Mouse (Mus musculus) adrenal gland, adult 18-20 months (tissue): Measurements from ENCODE around the gene Midn. TPM values are rescaled to one million over a fixed set of nuclear protein-coding genes. Genes with fewer than 3 reads are reported as not detected.
A peak's percentile ranks its signal among the peaks of the same experiment; 100 is the strongest.

ENCODE experiments used
- DNase-seq, 2 experiments: peaks; one replicate each; pipeline ENCODE4 v3.0.0; 2021 to 2022; ENCODE audit warnings: low spot score in 2 of 2
- total RNA-seq, 2 experiments: library from RNA; stranded (reverse); gene quantifications; 1 replicate in 1 of 2; 2 replicates in 1 of 2; pipeline ENCODE4 v1.2.3; 2021

Gene Midn
- total RNA-seq, 2 experiments from 2014 or later = 64.8 to 82.0 TPM

DNA sequence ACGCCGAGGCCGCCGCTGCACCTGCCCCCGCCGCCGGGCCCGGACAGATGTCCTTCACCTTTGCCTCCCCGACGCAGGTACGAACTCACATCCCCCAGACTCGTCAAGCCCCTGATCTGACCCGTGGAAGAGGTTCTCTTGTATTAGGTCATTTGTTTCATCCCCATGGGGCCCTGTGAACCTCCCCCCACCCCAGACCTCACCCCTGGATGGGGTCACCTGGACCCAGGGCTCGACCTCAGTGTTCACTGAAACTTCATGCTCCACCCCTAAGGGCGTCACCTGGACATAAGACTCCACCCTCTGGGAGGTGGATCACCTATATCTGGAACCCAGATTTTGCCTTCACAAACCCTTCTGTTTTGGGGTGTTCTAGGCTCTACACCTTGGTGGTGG lies 5.5 kb upstream of the Midn start:
- DNase-seq = peak in 1 of 2 experiments; percentile 56

DNA sequence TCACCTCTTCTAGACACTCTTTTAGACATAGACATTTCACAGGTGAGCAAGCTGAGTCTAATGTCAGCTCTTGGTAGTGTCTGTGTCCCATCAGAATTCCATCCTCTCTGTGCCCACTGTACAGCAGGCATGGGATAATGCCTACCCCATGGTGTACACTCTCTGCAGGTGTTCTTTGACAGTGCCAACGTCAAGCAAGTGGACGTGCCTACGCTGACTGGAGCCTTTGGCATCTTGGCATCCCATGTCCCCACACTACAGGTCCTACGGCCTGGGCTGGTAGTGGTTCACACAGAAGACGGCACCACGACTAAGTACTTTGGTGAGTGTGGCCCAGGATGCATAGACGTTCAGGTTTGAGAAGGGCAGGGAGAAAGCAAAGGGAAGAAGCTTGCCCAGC lies 4.4 kb upstream of the Midn start:
- DNase-seq = no peak

DNA sequence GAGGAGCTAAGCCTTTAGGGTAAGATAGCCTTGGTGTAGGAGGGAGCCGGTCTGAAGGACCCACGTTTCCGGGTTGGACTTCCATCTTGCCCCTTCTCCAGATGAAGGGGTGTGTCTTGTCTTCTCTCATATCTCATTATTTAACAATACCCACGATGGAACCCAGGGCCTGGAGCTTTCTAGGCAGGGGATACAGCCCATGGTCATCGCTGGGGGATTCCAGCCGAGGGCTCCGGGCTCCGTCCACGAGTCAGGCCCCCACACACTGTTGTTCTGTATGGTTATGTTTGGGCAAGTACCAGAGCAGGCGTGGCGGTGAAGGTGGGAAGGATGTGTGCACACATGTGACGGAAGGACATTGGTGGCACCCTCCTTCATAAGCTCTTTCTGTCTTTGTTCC lies 3.9 kb upstream of the Midn start:
- no peak for DNase-seq

DNA sequence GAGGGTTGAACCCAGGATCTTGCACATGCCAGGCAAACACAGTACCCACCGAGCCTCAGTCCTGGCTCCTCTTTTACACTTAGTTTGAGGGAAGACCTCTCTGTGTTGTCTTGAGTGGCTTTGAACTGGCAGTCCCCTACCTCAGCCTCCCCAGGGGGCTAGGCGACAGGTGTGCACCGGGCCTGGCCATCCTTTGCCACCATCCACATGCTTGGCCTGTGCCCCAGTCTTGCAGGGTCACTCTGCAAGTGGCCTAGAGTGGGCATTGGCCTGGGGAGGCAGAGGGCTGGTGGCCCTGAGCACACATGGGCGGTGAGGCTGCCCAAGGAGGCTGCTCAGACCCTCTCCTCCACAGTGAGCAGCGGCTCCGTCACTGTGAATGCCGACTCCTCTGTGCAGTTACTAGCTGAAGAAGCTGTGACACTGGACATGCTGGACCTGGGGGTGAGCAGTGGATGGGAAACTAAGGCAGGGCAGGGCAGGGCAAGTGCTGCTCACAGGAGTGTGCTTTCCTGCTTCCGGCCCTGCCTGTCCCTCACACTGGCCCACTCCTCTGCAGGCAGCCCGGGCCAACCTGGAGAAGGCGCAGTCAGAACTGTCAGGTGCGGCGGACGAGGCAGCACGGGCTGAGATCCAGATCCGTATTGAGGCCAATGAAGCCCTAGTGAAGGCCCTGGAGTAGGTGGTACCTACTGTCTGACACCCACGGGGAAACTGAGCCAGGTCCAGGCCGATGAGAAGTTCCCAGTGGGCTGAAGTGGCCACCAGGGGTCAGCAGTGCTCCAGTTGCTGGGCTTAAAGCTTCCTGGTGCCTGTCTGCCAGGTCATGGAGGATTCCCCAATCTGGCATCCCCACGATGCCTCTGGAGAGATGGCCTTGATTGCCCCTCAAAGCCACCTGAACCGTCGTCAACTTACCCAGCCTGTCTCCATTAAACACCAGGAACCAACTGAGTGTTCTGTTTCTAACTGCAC lies 2.9 kb upstream of the Midn start:
- peak; percentile 69 to 77 for DNase-seq

DNA sequence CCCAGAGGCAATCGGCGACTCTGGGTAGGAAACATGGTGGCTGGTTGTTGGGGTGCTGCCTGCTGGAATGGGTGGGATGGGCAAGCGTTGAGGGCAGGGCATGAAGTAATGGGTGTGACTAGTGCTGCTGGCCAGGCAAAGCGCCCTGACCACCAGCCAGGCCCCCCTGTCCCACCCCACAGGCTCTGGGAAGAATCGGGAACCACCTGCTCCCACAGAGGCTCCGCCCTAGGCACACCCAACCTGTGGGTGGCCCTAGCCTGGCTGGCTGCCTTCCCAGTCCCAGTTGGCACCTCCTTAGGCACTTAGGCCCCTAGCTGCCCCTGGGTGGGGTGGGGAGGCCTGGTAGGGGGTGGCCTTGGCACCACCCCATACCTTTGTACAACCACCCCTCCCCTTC lies 2.2 kb upstream of the Midn start:
- DNase-seq = no peak

DNA sequence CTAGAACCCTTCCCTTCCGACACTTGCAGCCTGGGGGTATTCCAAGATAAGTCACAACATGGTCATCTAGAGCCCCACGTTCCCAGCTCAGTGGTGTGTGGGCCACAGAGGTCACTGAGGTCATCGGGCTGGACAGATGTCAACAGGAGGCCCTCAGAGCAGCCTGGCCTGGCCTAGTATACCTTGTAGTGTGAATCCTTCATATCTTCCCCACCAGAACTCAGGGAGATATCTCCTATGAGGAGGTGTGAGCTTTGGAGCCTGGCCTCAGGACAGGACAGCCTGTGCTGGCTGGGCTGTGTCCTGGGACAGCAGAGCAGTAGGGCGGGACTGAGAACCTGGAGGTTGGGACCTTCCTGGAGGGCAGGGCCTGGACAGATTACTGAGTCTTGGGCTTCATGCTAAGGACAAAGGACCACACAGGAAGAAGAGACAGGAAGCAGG lies 1.5 kb upstream of the Midn start:
- no peak for DNase-seq

DNA sequence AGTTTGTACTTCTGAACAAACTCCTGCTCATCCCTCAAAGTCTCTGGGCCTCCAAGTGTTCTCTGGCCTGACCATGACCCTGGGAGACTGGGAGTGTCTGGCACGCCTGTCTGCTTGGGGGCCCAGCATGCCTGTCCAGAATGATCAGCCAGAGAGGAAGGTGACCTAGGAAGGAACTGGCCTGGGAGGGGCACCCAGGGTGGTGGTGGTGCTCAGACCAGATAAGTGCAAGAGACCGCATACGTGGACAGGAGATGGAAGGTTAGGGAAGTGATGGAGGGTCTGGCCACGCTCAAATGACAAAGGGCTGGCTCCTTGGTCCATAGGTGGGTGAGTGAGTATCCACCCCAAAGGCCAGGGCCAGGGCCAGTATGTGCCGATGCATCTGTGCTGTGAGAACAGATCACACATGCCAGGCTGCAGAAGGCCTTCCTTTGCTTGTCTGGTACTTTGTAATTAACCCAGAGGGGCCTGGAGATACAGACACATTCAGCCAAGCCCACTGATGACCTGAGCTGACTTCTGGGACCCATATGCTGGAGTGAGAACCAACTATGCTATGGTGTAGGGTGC lies 840 bp upstream of the Midn start:
- no peak for DNase-seq

DNA sequence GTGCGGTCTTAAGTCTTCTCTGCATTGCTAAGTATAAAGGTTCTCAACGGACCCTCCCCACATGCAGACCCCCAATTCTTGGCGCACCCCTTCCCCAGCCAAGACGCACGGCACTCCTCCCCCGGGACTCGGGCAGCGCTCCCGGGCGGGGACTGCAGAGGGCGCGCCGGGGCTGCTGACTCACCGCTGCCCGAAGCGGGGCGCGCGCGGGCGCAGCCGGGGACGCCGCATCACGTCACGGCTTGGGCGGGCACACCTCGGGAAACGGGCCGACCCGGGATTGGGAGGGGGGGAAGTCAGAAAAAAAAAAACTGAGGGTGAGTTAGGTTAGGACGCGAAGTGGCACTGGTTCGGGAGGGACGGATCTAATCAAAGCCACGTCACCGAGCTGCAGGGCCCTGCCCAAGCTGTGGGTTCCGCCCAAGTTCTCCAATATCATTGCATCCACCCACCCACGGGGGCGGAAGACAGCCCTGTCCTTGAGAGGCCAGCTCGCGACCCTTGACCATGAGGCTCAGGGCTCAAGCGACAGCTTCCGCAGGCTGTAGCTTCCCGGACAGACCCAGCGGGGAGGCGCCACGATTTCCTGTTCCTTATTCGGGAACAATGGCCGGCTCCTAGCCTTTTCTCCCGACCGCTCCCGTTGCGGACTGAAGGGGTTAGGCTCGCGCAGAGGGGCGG lies 678 bp downstream of the Midn start:
- peak; percentile 95 to 96 for DNase-seq

DNA sequence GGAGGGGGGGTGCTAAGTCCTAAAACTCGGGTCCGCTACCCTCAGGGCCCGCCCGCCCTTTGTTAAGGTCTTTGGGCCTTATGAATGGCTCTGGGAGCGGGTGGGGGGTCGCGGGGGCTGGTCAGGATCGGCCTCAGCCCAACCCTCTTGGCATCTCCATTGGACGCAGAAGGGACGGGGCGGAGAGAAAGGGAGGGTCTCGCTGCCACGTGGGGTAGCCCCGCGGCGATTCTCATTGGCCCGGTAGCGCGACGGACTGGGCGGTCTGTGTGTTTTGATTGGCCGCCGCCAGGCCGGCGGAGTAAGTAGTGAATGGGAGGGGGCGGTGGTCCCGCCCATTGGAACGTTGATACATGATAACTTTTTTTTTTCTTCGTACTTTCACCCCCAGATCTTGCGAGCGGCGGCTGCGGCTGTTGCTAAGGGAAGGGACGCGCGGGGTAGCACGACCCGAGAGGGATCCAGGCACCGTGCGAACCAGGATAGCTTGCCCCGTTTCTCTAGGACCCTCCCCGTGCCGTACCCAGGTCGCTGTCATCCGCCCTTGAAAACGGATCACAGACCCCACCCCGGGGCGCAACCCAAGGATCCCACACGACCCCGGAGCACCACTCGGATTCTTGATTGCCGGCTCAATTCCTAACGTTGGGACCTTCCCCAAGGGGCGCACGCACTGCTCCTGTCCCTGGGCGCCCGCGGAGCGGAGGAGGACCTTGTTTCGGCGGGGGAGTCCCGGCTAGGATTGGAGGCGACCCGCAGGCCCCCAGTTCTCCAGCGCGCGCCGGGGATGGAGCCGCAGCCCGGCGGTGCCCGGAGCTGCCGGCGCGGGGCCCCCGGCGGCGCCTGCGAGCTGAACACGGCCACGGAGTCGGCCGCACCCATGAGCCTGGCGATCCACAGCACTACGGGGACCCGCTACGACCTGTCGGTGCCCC lies 1.5 kb downstream of the Midn start:
- peak; percentile 88 to 91 for DNase-seq

DNA sequence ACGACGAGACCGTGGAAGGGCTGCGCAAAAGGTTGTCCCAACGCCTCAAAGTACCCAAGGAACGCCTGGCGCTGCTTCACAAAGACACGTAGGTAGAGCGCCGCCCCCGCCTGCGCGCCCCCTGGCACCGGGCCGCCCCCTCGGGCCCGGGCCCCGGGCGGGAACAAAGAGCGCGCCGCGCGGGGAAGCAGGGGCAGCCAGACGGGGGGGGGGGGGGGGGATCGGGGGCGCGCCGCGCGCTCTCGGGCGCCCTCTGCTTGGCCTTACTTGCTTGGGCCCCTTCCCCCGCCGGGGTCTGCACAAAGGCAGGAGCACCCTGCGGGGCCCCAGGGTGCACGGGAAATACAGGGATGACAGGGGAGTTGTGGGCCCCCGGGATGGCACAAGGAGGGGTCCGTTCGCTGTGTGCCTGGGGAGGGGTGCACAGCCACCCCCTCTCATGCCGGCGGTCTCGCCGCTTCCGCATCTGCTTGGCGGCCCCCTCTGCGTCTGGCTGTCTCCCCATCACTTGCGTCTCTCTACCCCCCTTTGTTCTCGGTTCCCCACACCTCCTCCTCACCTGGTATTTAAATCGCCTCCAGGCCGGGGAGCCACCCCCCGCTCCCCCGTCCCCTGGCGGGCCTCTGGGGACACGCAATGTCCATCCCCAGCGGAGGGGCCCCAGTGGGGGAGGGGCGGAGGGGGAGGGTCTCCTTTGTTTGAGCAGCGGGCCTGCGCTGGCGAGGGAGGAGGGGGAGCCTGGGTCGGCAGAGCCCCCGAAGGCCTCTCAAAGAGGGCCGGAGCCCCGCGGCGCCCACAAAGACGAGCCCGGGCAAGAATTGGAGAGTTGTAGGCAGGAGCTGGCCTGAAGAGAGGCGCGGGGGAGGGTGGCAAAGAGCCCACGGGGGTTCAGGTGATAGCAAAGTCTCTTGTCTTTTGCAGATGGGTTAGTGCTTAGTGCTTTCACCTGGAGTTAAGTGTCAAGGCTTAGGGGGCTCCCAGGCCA lies 2.4 kb downstream of the Midn start:
- DNase-seq = peak in 1 of 2 experiments; percentile 65

DNA sequence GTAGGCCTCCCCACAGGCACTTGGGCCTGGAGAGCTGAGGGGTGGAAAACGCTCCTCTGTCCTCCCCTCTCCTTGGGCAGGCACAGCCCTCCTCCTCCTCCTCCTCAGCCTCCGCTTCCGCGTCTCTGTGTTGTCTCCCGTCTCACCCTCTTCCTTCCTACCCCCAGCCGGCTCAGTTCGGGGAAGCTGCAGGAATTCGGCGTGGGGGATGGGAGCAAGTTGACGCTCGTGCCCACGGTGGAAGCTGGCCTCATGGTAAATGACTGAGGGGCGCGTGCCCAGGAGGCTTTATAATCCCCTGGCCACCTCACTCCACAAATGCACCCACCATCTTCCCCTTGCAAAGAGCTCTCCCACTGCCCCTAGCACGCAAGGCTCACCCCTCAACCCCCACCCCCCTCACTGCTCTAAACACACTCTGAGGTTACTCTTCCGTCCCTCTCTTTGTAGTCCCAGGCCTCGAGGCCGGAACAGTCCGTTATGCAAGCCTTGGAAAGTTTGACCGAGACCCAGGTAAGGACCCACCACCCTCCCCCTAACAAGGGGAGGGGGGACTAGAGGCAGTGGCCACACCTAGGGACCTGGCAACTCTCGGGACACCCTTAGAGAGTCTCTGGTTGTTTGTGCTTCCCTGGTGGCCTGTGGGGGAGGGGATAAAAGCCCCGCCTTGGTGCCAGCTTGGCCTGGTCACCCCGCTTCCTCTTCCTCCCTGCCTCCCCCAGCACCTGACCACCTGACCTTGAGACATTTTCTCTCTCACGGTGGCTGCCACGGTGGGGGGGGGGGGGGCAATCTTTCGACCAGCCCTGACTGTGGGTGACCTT lies 3.4 kb downstream of the Midn start:
- DNase-seq = peak; percentile 63 to 70

DNA sequence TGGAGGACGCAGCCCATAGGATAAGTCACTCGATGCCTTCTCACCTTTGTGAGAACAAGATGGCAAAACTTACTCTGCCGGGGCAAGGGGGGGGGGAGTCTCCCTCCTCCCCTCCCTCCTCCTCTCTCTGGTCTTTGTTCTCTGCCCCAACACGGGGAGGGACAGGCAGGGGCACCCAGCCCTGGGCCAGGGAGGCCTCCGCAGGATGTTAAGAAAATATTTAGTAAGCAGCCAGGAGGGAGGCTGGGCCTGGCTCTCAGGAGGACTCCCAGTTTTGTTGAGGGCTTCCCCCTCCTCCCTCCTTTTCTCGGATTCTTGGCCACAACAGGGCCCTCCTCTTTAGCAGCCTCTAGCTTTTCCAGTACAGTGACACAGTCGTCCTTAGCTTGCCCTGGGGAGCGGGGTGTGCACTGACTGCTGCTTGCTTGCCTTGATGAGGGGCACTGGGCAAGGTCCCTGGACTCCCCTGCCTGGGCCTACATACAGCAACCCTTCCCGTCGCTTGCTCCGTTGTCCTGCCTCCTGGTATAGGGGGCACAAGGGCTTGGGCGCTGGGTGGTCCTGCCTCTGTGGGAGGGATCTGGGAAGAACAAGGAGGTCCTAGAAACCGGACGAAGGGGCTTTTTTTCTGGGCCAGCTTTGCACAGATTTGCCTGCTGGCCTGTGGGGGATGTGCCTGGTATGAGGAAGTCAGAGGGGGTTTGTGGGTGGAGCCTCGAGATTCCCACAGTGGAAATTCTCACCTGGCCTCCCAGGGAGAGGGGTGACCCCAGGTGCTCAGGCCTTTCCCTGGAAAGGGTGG lies 4.2 kb downstream of the Midn start:
- peak in 1 of 2 experiments; percentile 25 for DNase-seq

DNA sequence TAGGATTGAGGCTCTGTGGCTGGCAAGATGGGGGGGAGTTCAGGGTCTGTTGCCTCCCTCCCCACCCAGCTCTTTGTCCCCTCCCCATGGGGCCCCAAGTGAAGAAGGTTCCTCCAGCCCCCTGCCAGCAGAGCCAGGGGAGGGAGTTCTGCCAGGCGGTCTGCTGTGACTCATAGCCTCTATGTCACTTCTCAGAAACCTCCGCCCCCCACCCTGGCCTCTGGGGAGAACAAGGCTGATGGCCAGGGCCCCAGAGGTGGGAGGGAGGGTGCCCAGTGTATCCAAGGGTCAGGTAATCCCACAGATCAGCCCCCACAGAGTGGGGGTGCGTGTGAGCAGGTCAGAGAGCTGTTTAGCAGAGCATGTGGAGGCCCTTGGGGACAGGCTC lies 4.8 kb downstream of the Midn start:
- peak in 1 of 2 experiments; percentile 62 for DNase-seq

DNA sequence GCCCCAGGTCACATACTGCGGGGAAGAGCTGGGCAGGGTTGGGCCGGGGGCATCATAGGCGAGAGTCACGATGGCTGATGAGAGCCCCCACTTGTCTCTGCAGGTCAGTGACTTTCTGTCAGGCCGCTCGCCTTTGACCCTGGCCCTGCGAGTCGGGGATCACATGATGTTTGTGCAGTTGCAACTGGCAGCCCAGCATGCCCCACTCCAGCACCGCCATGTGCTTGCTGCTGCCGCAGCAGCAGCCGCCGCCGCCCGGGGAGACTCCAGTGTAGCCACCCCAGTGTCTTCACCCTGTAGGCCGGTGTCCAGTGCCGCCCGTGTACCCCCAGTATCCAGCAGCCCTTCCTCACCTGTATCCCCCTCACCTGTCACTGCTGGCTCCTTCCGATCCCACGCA lies 5.6 kb downstream of the Midn start:
- peak in 1 of 2 experiments; percentile 27 for DNase-seq

DNA sequence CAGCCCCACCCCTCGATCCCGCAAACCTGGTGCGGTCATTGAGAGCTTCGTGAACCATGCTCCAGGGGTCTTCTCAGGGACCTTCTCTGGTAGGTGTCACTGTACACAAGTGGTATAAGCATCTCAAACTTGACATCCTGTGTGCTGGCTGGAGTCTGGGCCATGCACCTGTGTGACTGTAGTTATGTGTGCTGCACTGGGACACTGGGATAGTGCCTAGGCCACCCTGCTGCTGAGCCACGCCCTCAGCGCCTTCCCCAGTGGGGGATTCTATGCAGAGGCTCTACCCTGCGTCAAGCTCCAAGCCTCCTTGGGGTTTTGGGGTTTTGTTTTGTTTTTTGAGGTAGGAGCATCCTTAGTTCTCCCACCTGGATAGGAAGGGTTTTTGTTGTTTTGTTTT lies 6.3 kb downstream of the Midn start:
- DNase-seq = no peak

DNA sequence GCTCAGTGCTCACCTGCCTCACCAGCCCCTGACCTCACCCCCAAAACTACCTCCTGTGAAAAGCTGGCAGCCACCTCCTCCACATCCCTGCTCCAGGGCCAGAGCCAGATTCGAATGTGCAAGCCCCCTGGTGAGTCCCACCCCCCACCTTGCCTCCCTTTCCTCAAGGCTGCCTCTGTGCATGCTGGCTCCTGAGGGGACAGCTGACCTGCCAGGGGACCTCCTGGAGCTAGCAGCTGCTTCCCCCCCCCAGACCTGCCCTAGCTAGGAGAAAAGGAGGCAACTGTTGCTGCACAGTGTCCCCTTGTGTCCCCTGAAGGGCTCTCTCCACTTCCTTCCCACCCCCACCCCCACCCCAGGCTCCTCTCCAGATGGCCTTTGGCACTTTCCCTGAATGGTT lies 7.2 kb downstream of the Midn start:
- DNase-seq = no peak

DNA sequence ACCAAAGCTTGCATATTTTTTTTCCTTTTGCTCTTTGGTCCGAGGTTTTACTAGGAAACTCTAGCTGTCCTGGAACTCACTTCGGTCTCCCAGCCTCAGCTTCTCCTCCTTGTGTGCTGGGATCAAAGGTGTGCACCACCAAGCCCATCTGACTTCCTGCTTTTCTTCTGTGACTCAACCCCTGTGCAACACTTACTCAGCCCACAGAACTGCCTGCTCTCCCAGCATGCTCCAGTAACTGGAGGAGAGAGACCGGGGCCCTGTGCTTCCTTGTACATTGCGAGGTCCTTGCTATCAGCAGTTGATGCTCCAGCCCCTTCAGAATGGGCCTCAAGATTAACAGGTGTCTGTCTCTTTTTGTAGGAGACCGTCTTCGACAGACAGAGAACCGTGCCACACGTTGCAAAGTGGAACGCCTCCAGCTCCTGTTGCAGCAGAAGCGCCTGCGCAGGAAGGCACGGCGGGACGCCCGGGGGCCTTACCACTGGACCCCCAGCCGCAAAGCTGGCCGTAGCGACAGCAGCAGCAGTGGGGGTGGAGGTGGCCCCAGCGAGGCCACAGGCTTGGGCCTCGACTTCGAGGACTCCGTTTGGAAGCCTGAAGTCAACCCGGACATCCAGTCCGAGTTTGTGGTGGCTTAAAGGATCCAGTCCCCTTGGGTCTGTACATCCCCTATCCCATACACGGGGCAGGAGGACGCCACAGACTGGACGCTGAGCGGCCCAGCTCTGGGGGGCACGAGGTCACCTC lies 8.1 kb downstream of the Midn start:
- DNase-seq = peak in 1 of 2 experiments; percentile 30
